ENCODE assay signal across 27 mouse cellular contexts in genomic region chr5:101726371-101726770, GRCm38 (mm10). TPM values are rescaled to one million over a fixed set of nuclear protein-coding genes. Genes with fewer than 3 reads are reported as not detected.
A peak's percentile ranks its signal among the peaks of the same experiment; 100 is the strongest.
DNase-seq lines count a peak whose midpoint lies in the region; ATAC-seq and TF ChIP-seq lines count a peak whose summit lies in the region.
"Had no signal": no experiment of that assay in that cellular context is flagged by ENCODE, and none has a peak within 500 bp of the region (broad histone marks: within the 10 kb centered on the region; RNA-seq: fewer than 3 reads in every experiment).

No protein-coding gene starts in this region.

- no peak for TF ChIP-seq CTCF in kidney, adult 2 months (conservative IDR thresholded peaks at IDR 0.05; ENCODE audit: insufficient read depth, insufficient read length, low read depth, low read length)
- no peak for TF ChIP-seq CTCF in midbrain, postnatal 0 days (IDR thresholded peaks at IDR 0.05)

- no peaks in the 10 kb centered on the region for H3K36me3 ChIP-seq in kidney, adult 2 months (ENCODE audit: control insufficient read depth, insufficient read depth, low read length)
- no peaks in the 10 kb centered on the region for H3K36me3 ChIP-seq in kidney, embryonic 16.5 days (ENCODE audit: insufficient read depth, low read length)
- no peaks in the 10 kb centered on the region for H3K36me3 ChIP-seq in lung, embryonic 16.5 days (ENCODE audit: control insufficient read depth, insufficient read depth, low read length)
- H3K36me3 ChIP-seq in midbrain, postnatal 0 days (ENCODE audit: insufficient read depth, low read length), result no peaks in the 10 kb centered on the region
- H3K36me3 ChIP-seq: forebrain, embryonic 10.5 days; G1E; hindbrain, embryonic 12.5 days; limb, embryonic 12.5 days; midbrain, embryonic 10.5 days; stomach, embryonic 15.5 days had no signal

- H3K27ac ChIP-seq in kidney, adult 2 months (ENCODE audit: insufficient read depth, low read depth, low read length), result no peak overlapping the region
- peak overlapping the region; percentile 13; the same call in 1 of the 2 replicates for H3K27ac ChIP-seq in kidney, embryonic 16.5 days (ENCODE audit: low read length)
- no peak overlapping the region for H3K27ac ChIP-seq in lung, embryonic 16.5 days (ENCODE audit: low read length)
- no peak overlapping the region for H3K27ac ChIP-seq in midbrain, postnatal 0 days (ENCODE audit: low read depth, low read length)
- H3K27ac ChIP-seq: forebrain, embryonic 10.5 days; heart, adult 2 months; hindbrain, embryonic 12.5 days; limb, embryonic 12.5 days; midbrain, embryonic 10.5 days; stomach, embryonic 15.5 days had no signal

- H3K9me3 ChIP-seq in kidney, embryonic 16.5 days (ENCODE audit: low read length), result no peaks in the 10 kb centered on the region
- H3K9me3 ChIP-seq in lung, embryonic 16.5 days (ENCODE audit: control insufficient read depth, low read length), result no peaks in the 10 kb centered on the region
- H3K9me3 ChIP-seq in midbrain, postnatal 0 days (ENCODE audit: low read length), result no peaks in the 10 kb centered on the region
- H3K9me3 ChIP-seq: forebrain, embryonic 10.5 days; hindbrain, embryonic 12.5 days; limb, embryonic 12.5 days; midbrain, embryonic 10.5 days; stomach, embryonic 15.5 days had no signal

- H3K27me3 ChIP-seq in kidney, adult 2 months (replicated peaks; ENCODE audit: control insufficient read depth, insufficient read depth, low read length), result no peaks in the 10 kb centered on the region
- H3K27me3 ChIP-seq in kidney, embryonic 16.5 days (ENCODE audit: insufficient read depth, low read length), result no peaks in the 10 kb centered on the region
- H3K27me3 ChIP-seq in lung, embryonic 16.5 days (ENCODE audit: control insufficient read depth, insufficient read depth, low read depth, low read length), result no peaks in the 10 kb centered on the region
- H3K27me3 ChIP-seq in midbrain, postnatal 0 days (ENCODE audit: insufficient read depth, low read length), result no peaks in the 10 kb centered on the region
- H3K27me3 ChIP-seq: CH12.LX; hindbrain, embryonic 12.5 days; limb, embryonic 12.5 days; stomach, embryonic 15.5 days had no signal

- H3K4me2 ChIP-seq in kidney, embryonic 16.5 days (replicated peaks; ENCODE audit: low read depth, low read length), result no peak overlapping the region
- H3K4me2 ChIP-seq in lung, embryonic 16.5 days (ENCODE audit: low read depth, low read length), result no peak overlapping the region
- H3K4me2 ChIP-seq in midbrain, postnatal 0 days (ENCODE audit: low read depth, low read length, poor library complexity, severe bottlenecking), result no peak overlapping the region
- H3K4me2 ChIP-seq: hindbrain, embryonic 12.5 days; limb, embryonic 12.5 days; liver, embryonic 11.5 days; stomach, embryonic 15.5 days had no signal

- no peak for ATAC-seq in kidney, embryonic 16.5 days (ENCODE audit: low FRiP score, low TSS enrichment)
- peak; percentile 68 for ATAC-seq in lung, embryonic 16.5 days (ENCODE audit: low read depth)
- no peak for ATAC-seq in midbrain, postnatal 0 days (ENCODE audit: low FRiP score)
- ATAC-seq: forebrain, embryonic 16.5 days; midbrain, embryonic 16.5 days had no signal

- H3K4me3 ChIP-seq in kidney, adult 2 months (ENCODE audit: insufficient read depth, low read depth, low read length), result no peak overlapping the region
- H3K4me3 ChIP-seq in kidney, embryonic 16.5 days (ENCODE audit: low read length), result no peak overlapping the region
- H3K4me3 ChIP-seq in lung, embryonic 16.5 days (ENCODE audit: low read length), result no peak overlapping the region
- no peak overlapping the region for H3K4me3 ChIP-seq in midbrain, postnatal 0 days (ENCODE audit: low read depth, low read length)
- H3K4me3 ChIP-seq: forebrain, embryonic 10.5 days; heart, adult 2 months; hindbrain, embryonic 12.5 days; limb, embryonic 12.5 days; midbrain, embryonic 10.5 days; stomach, embryonic 15.5 days had no signal

- 65% methylated on average over 6 of the region's 6 CpGs for WGBS in kidney, adult 2 months
- 75% methylated on average over 6 of the region's 6 CpGs for WGBS in kidney, embryonic 16.5 days
- 49% methylated on average over 6 of the region's 6 CpGs for WGBS in lung, embryonic 16.5 days
- 85% methylated on average over 6 of the region's 6 CpGs for WGBS in midbrain, postnatal 0 days

- DNase-seq in kidney, adult 2 months, result peak; percentile 25
- DNase-seq in kidney, adult 11 months, result no peak
- peak; percentile 19 to 62 for DNase-seq in lung, postnatal 4 days
- DNase-seq in midbrain, postnatal 0 days (ENCODE audit: low spot score), result no peak
- DNase-seq in frontal cortex, postnatal 10 days (ENCODE audit: low spot score in 2 of 2), result no peak
- DNase-seq: adrenal gland, adult 8-10 months; cerebellum, adult 18-20 months; cerebellum, postnatal 14 days; gastrocnemius, postnatal 14 days; heart, adult 2 months; layer of hippocampus, postnatal 36 days; right cerebral cortex, adult 18-20 months; right cerebral cortex, postnatal 4 days; thymus, adult 18-20 months; thymus, postnatal 36 days had no signal

- peaks cover 18% of the 10 kb centered on the region for H3K4me1 ChIP-seq in kidney, adult 2 months (ENCODE audit: control insufficient read depth, insufficient read depth, low read length)
- H3K4me1 ChIP-seq in kidney, embryonic 16.5 days (ENCODE audit: insufficient read depth, low read length), result peaks cover 7% of the 10 kb centered on the region; the same call in 1 of the 2 replicates
- H3K4me1 ChIP-seq in lung, embryonic 16.5 days (replicated peaks; ENCODE audit: control insufficient read depth, insufficient read depth, low read length), result peaks cover 3% of the 10 kb centered on the region; the same call in 1 of the 2 replicates
- no peaks in the 10 kb centered on the region for H3K4me1 ChIP-seq in midbrain, postnatal 0 days (ENCODE audit: insufficient read depth, low read length)
- H3K4me1 ChIP-seq: forebrain, embryonic 10.5 days; hindbrain, embryonic 12.5 days; limb, embryonic 12.5 days; midbrain, embryonic 10.5 days; stomach, embryonic 15.5 days had no signal

- TF ChIP-seq POLR2A in kidney, adult 2 months (IDR thresholded peaks at IDR 0.05; ENCODE audit: low read depth, low read length), result no peak

- H3K9ac ChIP-seq in kidney, embryonic 16.5 days (replicated peaks; ENCODE audit: low read length), result no peak overlapping the region
- no peak overlapping the region for H3K9ac ChIP-seq in lung, embryonic 16.5 days (ENCODE audit: low read length)
- H3K9ac ChIP-seq in midbrain, postnatal 0 days (replicated peaks; ENCODE audit: low read length, poor library complexity, severe bottlenecking), result no peak overlapping the region
- H3K9ac ChIP-seq: hindbrain, embryonic 12.5 days; limb, embryonic 12.5 days; stomach, embryonic 15.5 days had no signal

RNA-seq across cellular contexts. Expression of gene Cds1, which starts 38.6 kb away (rescaled TPM):
- polyA plus RNA-seq in kidney, adult 2 months (2012; rRNA removed), result 35.5 and 37.3 TPM in 2 replicates
- 15.8 and 16.0 TPM in 2 replicates for polyA plus RNA-seq in kidney, embryonic 16.5 days (2015; fragmentation: Nextera tagmentation; extraction: Ambion mirVana)
- 7.3 and 11.4 TPM in 2 replicates for polyA plus RNA-seq in lung, embryonic 16.5 days (2015; fragmentation: Nextera tagmentation; extraction: Ambion mirVana)
- total RNA-seq in midbrain, postnatal 0 days (2014; rRNA removed), result 16.2 and 16.9 TPM in 2 replicates
- polyA plus RNA-seq in midbrain, postnatal 0 days (2015; fragmentation: Nextera tagmentation; extraction: Ambion mirVana), result 8.7 and 9.2 TPM in 2 replicates
- total RNA-seq: CH12.LX, G1E had no signal
- polyA plus RNA-seq: G1E had no signal

Comparison
In these comparisons a context has a peak if more than half of its experiments do, and no peak if none do; other contexts are left out.
1. DNase-seq: peak in kidney, adult 2 months (single experiment) and lung, postnatal 4 days (2 of 2); none in kidney, adult 11 months (single experiment), midbrain, postnatal 0 days (single experiment) and frontal cortex, postnatal 10 days (0 of 2).